Mouse (Mus musculus): ENCODE measurements at regions not wholly inside any gene's neighbourhood (a gene's known extent, or its start where the extent isn't known, plus 50 kb on each side); places are given as distances from the start of the nearest gene placed in this dataset.

- TF ChIP-seq CTCF (IDR thresholded peaks at IDR 0.05; ENCODE audit: low read depth, low read length): no peak
- no peak for TF ChIP-seq POLR2A (IDR thresholded peaks at IDR 0.05; ENCODE audit: extremely low read depth, insufficient read depth, low read length)
Observed at GRCm38 (mm10) chr1:121935911-121936310, 368.1 kb upstream of the Ddx18 start.

Measured in liver, adult 2 months (tissue).